Mouse (Mus musculus): ENCODE data around the gene Zfp217. TPM values are rescaled to one million over a fixed set of nuclear protein-coding genes. Genes with fewer than 3 reads are reported as not detected.

The Zfp217 gene
- polyA plus RNA-seq, 1 experiment from 2014 or later = 5.7 TPM

DNA sequence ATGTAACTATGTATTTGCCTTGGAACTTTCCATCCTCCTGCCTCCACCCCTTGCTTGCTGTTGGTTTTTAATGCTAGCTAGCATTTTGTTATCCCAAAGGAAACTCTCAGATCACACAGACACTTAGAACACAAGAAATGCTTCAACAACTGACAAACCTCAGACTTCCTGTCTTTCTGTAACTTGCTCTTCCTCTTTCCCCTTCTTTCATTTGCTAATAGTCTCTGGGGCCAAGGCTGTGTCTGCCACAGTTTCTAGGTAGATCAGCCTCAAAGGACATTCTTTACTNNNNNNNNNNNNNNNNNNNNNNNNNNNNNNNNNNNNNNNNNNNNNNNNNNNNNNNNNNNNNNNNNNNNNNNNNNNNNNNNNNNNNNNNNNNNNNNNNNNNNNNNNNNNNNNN, 21.2 kb upstream of the Zfp217 start:
- peak overlapping the region; percentile 74 for H3K27ac ChIP-seq (ENCODE audit: low read length)
- no peak overlapping the region for H3K4me2 ChIP-seq (ENCODE audit: low read depth, low read length)
- H3K9ac ChIP-seq (ENCODE audit: low read depth, low read length) = no peak overlapping the region
- H3K9me3 ChIP-seq (replicated peaks; ENCODE audit: control insufficient read depth, low read length) = no peaks in the 10 kb centered on the region
- no peaks in the 10 kb centered on the region for H3K27me3 ChIP-seq (ENCODE audit: control insufficient read depth, insufficient read depth, low read depth, low read length)
- no peak overlapping the region for H3K4me3 ChIP-seq (ENCODE audit: low read depth, low read length)
- H3K4me1 ChIP-seq (ENCODE audit: control insufficient read depth, low read depth, low read length) = peaks cover 7% of the 10 kb centered on the region
- no peaks in the 10 kb centered on the region for H3K36me3 ChIP-seq (ENCODE audit: control insufficient read depth, insufficient read depth)
- ATAC-seq (ENCODE audit: low read depth) = 0 out of 2 replicates have a peak, but pooled peaks have one; percentile 4

DNA sequence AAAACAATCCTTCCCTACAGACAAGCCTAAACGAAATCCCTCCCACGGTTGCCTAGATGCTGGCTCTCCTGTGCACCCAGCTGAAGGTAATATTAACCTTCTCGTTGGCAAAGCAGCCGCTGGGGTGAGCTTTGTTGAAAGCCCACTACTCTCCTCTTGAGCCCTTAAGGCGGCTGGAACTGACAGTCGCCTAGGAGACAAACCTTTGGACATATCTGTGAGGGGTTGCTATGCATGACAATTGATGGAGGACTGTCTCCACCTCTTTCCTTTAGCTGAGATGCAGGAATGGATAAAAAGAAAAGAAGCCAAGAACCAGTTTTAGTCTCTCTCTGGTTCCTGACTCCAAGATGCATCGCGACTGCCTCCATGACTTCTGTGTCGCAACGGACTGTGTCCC, 17.7 kb upstream of the Zfp217 start:
- no peaks in the 10 kb centered on the region for H3K27me3 ChIP-seq (ENCODE audit: control insufficient read depth, insufficient read depth, low read depth, low read length)
- H3K27ac ChIP-seq (ENCODE audit: low read length) = no peak overlapping the region
- WGBS (ENCODE audit: insufficient replicate concordance) = 87% methylated on average over 10 of the region's 10 CpGs
- no peak overlapping the region for H3K4me3 ChIP-seq (ENCODE audit: low read depth, low read length)
- no peak for ATAC-seq (ENCODE audit: low read depth)
- H3K9ac ChIP-seq (ENCODE audit: low read depth, low read length) = no peak overlapping the region
- no peaks in the 10 kb centered on the region for H3K36me3 ChIP-seq (ENCODE audit: control insufficient read depth, insufficient read depth)
- H3K4me1 ChIP-seq (ENCODE audit: control insufficient read depth, low read depth, low read length) = peaks cover 3% of the 10 kb centered on the region
- H3K4me2 ChIP-seq (ENCODE audit: low read depth, low read length) = no peak overlapping the region
- no peaks in the 10 kb centered on the region for H3K9me3 ChIP-seq (replicated peaks; ENCODE audit: control insufficient read depth, low read length)

DNA sequence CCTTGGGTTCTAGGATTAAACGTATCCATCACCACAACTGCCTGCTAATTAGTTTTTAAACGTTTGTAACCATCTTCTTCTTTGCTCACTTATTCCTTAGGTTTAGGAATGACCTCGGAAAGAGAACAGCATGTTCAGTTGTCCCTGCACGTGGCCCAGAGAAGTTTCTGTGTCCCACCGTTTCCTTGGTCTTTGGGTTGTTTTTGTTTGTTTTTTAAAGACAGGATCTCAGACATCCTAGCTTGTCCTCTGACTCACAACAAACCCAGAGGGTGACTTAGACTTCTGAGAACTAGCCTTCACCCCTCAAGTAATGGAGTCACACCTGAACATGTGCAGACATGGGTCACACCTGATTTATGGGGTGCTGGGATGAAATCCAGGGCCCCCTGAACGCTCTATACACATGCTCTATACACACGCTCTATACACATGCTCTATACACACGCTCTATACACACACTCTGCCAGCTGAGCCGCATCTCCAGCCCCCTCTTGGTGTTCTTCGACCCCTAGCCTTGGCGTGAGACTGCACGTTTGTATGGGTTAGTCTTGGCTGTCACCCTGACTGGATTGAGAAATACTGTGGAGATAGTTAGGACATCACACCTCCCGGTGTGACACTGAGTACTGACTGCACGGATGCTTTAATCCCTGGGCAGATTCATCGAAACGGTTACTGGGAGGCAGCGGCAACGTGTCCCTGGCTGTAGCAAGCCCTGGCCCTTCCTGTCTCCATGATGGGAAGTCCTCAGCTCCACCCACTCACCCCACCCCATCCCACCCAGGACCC, 16.0 kb upstream of the Zfp217 start:
- peaks cover 13% of the 10 kb centered on the region for H3K4me1 ChIP-seq (ENCODE audit: control insufficient read depth, low read depth, low read length)
- H3K9ac ChIP-seq (ENCODE audit: low read depth, low read length) = no peak overlapping the region
- WGBS (ENCODE audit: insufficient replicate concordance) = 64% methylated on average over 18 of the region's 18 CpGs
- H3K9me3 ChIP-seq (replicated peaks; ENCODE audit: control insufficient read depth, low read length) = no peaks in the 10 kb centered on the region
- no peaks in the 10 kb centered on the region for H3K36me3 ChIP-seq (ENCODE audit: control insufficient read depth, insufficient read depth)
- H3K27me3 ChIP-seq (ENCODE audit: control insufficient read depth, insufficient read depth, low read depth, low read length) = no peaks in the 10 kb centered on the region
- no peak overlapping the region for H3K27ac ChIP-seq (ENCODE audit: low read length)
- peak; percentile 31; the same call in 1 of the 2 replicates for ATAC-seq (ENCODE audit: low read depth)
- H3K4me2 ChIP-seq (ENCODE audit: low read depth, low read length) = no peak overlapping the region
- H3K4me3 ChIP-seq (ENCODE audit: low read depth, low read length) = no peak overlapping the region

DNA sequence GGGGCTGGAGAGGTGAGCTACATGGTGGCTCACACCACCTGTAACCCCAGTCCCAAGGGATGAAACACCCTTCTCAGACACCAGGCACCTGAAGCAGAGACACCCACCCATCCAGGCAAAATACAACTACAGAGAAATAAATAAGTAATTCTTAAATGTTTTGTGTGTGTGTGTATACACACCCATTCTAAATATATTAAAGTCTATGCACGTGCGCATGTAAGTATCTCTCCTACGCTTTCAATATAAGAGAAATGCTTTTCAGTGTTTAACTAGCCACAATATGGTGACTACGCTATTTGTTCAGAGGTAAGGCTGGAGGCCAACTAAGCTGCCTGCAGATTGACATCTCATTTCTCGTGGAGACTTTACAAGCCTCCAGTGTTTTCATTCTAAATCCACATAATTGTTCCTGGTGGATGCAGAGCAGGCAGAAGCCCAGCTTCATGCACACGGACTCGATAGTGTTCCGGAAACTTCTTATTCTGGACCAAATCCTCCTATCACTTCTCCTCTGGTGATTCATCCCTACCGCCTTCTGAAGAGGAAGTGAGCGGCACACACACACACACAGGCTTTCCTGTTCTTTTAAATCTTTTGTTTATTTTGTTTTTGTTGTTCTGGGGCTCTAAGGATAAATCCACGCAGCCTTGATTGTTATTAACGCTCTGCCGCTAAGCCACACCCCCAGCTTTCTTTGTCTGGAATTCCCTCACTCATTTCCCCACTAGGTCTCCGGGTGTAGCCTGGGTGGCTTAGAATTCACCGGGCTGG, 12.1 kb upstream of the Zfp217 start:
- Histone ChIP-seq H3K4me2 (ENCODE audit: low read depth, low read length) (peak overlapping the region; percentile 30), H3K4me1 (ENCODE audit: control insufficient read depth, low read depth, low read length) (peaks cover 41% of the 10 kb centered on the region), H3K36me3 (ENCODE audit: control insufficient read depth, insufficient read depth) (no peaks in the 10 kb centered on the region), H3K27me3 (ENCODE audit: control insufficient read depth, insufficient read depth, low read depth, low read length) (no peaks in the 10 kb centered on the region), H3K4me3 (ENCODE audit: low read depth, low read length) (no peak overlapping the region), H3K9me3 (replicated peaks; ENCODE audit: control insufficient read depth, low read length) (no peaks in the 10 kb centered on the region), H3K27ac (ENCODE audit: low read length) (0 out of 2 replicates have a peak overlapping the region, but pooled peaks have one; percentile 3), H3K9ac (ENCODE audit: low read depth, low read length) (no peak overlapping the region)
- WGBS (ENCODE audit: insufficient replicate concordance) = 22% methylated on average over 15 of the region's 15 CpGs
- ATAC-seq (ENCODE audit: low read depth) = no peak

DNA sequence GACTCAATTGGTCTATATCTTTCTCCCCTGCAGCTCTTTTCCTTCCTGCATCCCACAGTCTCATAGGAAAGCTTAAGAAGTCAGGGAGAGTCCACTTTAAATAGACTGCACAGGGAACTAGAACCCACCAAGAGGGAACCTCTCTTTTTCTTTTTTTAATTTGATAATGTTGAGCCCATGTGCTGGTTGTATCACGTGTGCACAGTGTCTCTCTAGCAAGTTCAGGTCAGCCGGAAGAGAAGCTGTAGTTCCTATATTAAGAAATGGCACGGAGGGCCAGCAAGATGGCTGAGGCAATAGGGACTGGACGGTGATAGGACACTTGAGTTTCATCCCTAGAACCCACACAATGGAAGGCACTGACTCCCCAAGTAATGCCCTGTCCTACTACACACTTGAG, 11.1 kb upstream of the Zfp217 start:
- H3K27ac ChIP-seq (ENCODE audit: low read length) = peak overlapping the region; percentile 82
- no peaks in the 10 kb centered on the region for H3K27me3 ChIP-seq (ENCODE audit: control insufficient read depth, insufficient read depth, low read depth, low read length)
- WGBS (ENCODE audit: insufficient replicate concordance) = 61% methylated on average over 4 of the region's 4 CpGs
- H3K4me2 ChIP-seq (ENCODE audit: low read depth, low read length) = no peak overlapping the region
- H3K36me3 ChIP-seq (ENCODE audit: control insufficient read depth, insufficient read depth) = no peaks in the 10 kb centered on the region
- H3K4me1 ChIP-seq (ENCODE audit: control insufficient read depth, low read depth, low read length) = peaks cover 40% of the 10 kb centered on the region
- no peak for ATAC-seq (ENCODE audit: low read depth)
- no peak overlapping the region for H3K9ac ChIP-seq (ENCODE audit: low read depth, low read length)
- no peaks in the 10 kb centered on the region for H3K9me3 ChIP-seq (replicated peaks; ENCODE audit: control insufficient read depth, low read length)
- no peak overlapping the region for H3K4me3 ChIP-seq (ENCODE audit: low read depth, low read length)

DNA sequence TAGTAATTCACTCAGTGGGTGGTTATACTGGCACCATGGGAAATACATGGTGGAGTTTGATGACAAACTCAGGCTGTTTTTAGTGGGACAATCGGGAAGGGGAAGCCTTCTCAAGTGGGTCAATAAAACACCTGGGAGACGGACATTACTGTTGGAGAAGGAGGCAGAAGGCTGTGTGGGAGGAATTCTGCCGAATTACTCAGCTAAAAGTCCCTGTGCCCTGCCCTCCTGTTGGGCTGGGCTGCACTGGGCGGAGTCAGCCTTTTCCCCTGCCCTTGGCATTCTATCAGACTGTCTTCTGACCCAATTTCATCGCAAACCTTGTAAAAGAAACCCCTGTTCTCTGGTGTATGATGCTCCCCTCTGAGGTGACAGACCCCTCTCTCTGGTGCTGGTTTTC, 10.3 kb upstream of the Zfp217 start:
- peak; percentile 83 for ATAC-seq (ENCODE audit: low read depth)
- WGBS (ENCODE audit: insufficient replicate concordance) = 15% methylated on average over 5 of the region's 5 CpGs
- no peaks in the 10 kb centered on the region for H3K9me3 ChIP-seq (replicated peaks; ENCODE audit: control insufficient read depth, low read length)
- H3K4me3 ChIP-seq (ENCODE audit: low read depth, low read length) = no peak overlapping the region
- H3K27me3 ChIP-seq (ENCODE audit: control insufficient read depth, insufficient read depth, low read depth, low read length) = no peaks in the 10 kb centered on the region
- H3K4me2 ChIP-seq (ENCODE audit: low read depth, low read length) = peak overlapping the region; percentile 58
- H3K4me1 ChIP-seq (ENCODE audit: control insufficient read depth, low read depth, low read length) = peaks cover 38% of the 10 kb centered on the region
- no peaks in the 10 kb centered on the region for H3K36me3 ChIP-seq (ENCODE audit: control insufficient read depth, insufficient read depth)
- peak overlapping the region; percentile 45 for H3K9ac ChIP-seq (ENCODE audit: low read depth, low read length)
- H3K27ac ChIP-seq (ENCODE audit: low read length) = peak overlapping the region; percentile 82

DNA sequence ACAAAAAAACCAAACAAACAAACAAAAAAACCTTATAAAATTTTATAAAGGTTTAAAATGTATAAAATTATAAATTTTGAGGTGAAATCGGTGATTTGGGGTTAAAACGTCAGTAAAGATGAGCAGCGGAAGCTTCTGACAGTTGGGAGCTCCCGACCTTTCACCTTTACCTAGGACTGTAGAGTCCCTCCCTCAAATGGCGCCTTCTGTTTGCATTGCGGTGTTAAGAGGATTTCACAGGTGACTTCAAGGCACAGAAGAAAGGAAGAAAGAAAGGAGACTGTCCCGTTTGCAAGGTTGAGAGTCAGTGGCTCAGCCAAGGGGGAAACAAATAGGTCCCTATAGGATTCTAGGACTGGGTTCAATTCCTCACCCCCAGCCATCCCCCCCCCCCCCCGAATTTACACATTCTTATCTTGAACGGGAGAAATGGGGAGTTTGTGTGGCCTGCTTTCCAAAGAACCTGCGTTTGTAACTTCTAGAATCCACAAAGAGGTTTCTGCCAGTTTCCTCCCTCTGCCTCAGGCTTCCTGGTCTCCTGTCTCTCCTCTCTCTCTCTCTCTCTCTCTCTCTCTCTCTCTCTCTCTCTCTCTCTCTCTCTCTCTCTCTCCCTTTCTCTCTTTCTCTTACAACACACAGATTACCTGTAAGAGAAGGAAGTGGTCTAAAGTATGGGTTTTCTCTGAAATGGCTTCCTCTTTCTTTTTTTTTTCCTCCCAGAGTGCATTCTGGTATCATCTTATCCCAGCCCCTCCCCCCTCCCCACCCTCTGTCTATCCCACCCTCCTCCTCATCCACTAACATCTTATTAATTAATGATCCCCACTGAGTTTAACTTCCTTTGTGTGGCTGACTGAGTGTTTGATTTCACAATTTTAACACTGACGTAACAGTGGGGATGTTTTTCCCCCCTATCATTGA, 9.6 kb upstream of the Zfp217 start:
- Histone ChIP-seq H3K4me1 (ENCODE audit: control insufficient read depth, low read depth, low read length) (peaks cover 42% of the 10 kb centered on the region), H3K27ac (ENCODE audit: low read length) (peak overlapping the region; percentile 82), H3K36me3 (ENCODE audit: control insufficient read depth, insufficient read depth) (no peaks in the 10 kb centered on the region), H3K9ac (ENCODE audit: low read depth, low read length) (peak overlapping the region; percentile 45), H3K27me3 (ENCODE audit: control insufficient read depth, insufficient read depth, low read depth, low read length) (no peaks in the 10 kb centered on the region), H3K4me3 (ENCODE audit: low read depth, low read length) (no peak overlapping the region), H3K9me3 (replicated peaks; ENCODE audit: control insufficient read depth, low read length) (no peaks in the 10 kb centered on the region), H3K4me2 (ENCODE audit: low read depth, low read length) (peak overlapping the region; percentile 58)
- ATAC-seq (ENCODE audit: low read depth) = no peak
- WGBS (ENCODE audit: insufficient replicate concordance) = 38% methylated on average over 11 of the region's 11 CpGs

DNA sequence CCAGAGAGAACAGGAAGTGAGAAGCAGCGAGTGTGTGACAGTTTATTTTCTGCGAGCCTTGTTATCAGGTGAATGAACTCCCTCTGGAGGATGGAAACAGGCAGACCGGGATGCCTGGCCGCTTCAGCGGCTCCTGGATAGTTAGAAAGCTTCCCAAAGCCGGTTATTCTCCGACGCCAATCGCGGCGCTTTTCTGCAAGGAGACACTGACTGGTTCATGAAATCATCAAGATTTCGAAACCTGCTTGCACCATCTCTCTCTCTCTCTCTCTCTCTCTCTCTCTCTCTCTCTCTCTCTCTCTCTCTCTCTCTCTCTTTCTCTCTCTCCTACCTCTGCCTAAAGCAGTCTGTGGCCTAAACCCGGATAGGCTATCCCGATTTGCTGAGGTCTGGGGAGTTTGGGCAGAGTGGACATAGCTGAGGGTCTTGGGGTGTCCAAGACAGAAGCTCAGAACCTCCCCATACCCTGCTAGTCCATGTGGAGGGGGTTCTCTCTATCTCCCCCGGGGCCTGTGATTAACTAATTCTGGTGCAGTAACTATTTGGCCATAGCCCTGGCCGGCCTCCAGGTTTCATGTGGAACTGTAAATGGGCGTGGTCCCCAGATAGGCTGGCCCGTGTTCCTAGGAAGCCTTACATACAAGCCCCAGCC, 7.3 kb upstream of the Zfp217 start:
- no peaks in the 10 kb centered on the region for H3K9me3 ChIP-seq (replicated peaks; ENCODE audit: control insufficient read depth, low read length)
- peaks cover 59% of the 10 kb centered on the region for H3K4me1 ChIP-seq (ENCODE audit: control insufficient read depth, low read depth, low read length)
- peak overlapping the region; percentile 96 for H3K27ac ChIP-seq (ENCODE audit: low read length)
- peak overlapping the region; percentile 86 for H3K9ac ChIP-seq (ENCODE audit: low read depth, low read length)
- ATAC-seq (ENCODE audit: low read depth) = peak; percentile 45
- peak overlapping the region; percentile 81 for H3K4me2 ChIP-seq (ENCODE audit: low read depth, low read length)
- peak overlapping the region; percentile 71 for H3K4me3 ChIP-seq (ENCODE audit: low read depth, low read length)
- 0% methylated on average over 18 of the region's 18 CpGs for WGBS (ENCODE audit: insufficient replicate concordance)
- H3K27me3 ChIP-seq (ENCODE audit: control insufficient read depth, insufficient read depth, low read depth, low read length) = no peaks in the 10 kb centered on the region
- no peaks in the 10 kb centered on the region for H3K36me3 ChIP-seq (ENCODE audit: control insufficient read depth, insufficient read depth)
